Mouse (Mus musculus): ENCODE measurements at regions not wholly inside any gene's neighbourhood (a gene's known extent, or its start where the extent isn't known, plus 50 kb on each side); places are given as distances from the start of the nearest gene placed in this dataset.

DNA sequence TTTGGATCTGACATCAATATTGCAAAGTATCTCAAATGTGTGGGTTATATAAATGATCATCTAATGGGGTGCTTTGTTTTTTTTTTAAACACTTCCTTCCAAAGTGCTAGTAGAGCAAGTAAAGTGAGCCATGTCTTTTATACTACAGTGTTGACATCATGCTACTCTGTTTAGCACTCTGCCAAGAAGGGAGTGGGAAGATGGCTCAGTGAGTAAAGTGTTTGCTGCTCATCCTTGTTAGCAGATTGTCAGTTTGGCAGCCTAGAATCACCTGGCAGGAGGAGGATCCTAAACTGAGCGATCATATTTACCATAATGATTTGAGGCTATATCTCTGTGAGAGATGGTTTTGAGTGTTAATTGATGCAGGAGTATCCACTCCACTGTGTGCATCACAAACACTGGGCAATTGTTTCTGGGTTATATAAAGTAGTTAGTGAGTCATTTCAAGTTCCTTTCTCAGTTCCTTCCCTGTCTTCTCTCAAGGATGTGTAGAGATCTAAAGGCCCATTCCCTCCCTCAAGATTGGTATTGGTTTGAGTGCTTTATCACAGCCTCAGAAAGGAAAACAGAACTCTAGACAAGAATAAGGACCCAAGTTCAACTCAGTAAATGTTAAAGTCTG, 1035.2 kb downstream of the Tecrl start:
- H3K27ac ChIP-seq (ENCODE audit: insufficient read depth, low read length) = no peak overlapping the region
- TF ChIP-seq POLR2A (IDR thresholded peaks at IDR 0.05; ENCODE audit: low read depth, low read length) (no peak), CTCF (IDR thresholded peaks at IDR 0.05; ENCODE audit: borderline replicate concordance, insufficient read depth, low read length) (no peak)
- no peak overlapping the region for H3K4me3 ChIP-seq (ENCODE audit: insufficient read depth, low read length)

GRCm38 (mm10) chr5:82312054-82312453, 1042.9 kb downstream of the Tecrl start:
- TF ChIP-seq POLR2A (IDR thresholded peaks at IDR 0.05; ENCODE audit: low read depth, low read length) (no peak), CTCF (IDR thresholded peaks at IDR 0.05; ENCODE audit: borderline replicate concordance, insufficient read depth, low read length) (no peak)
- Histone ChIP-seq H3K27ac (ENCODE audit: insufficient read depth, low read length) (no peak overlapping the region), H3K4me3 (ENCODE audit: insufficient read depth, low read length) (no peak overlapping the region), H3K4me1 (ENCODE audit: control insufficient read depth, insufficient read depth, low read length) (no peaks in the 10 kb centered on the region)

More for the DNA sequence above, 1035.2 kb downstream of the Tecrl start:
- no peaks in the 10 kb centered on the region for H3K4me1 ChIP-seq (ENCODE audit: control insufficient read depth, insufficient read depth, low read length)

DNA sequence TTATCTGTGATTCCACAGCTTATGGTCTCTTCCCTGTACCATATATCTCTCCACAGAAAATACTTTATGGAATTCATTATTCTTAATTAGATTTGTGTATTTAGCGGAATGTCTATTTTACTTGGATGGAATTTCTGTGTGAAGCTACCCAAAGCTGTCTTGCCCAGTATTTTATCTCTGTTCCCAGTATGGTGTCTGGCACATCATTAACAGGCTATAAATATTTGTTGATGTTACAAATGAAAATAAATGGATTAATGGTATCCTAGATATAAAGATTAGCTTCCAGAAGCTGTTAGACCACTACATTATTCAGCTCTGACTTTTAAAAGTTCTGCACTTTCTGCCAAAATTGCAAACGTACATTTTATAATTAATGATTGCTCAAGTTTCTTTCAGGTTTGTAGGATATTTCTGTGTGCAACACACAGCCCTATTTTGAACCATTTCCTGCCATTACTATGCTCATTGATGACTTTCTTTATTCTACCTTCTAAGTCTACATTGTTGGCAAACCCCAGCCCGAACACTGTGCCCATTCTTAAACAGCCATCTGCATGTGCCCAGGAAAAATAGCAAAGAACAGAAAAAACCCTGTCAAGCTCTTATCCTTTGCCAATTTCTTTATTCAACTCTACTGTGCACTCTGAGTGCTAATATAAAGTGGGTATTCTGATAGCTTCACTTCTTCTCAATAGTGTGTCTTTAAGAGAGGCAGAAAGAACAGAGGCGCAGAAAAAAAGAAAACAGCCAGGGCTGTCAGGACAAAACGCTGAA, 1066.7 kb downstream of the Tecrl start:
- Histone ChIP-seq H3K27ac (ENCODE audit: insufficient read depth, low read length) (no peak overlapping the region), H3K4me1 (ENCODE audit: control insufficient read depth, insufficient read depth, low read length) (no peaks in the 10 kb centered on the region), H3K4me3 (ENCODE audit: insufficient read depth, low read length) (no peak overlapping the region)
- no peak for TF ChIP-seq POLR2A (IDR thresholded peaks at IDR 0.05; ENCODE audit: low read depth, low read length)
- TF ChIP-seq CTCF (IDR thresholded peaks at IDR 0.05; ENCODE audit: borderline replicate concordance, insufficient read depth, low read length) = no peak

GRCm38 (mm10) chr5:82253356-82254104, 1101.5 kb downstream of the Tecrl start:
- TF ChIP-seq CTCF (IDR thresholded peaks at IDR 0.05; ENCODE audit: borderline replicate concordance, insufficient read depth, low read length) (no peak), POLR2A (IDR thresholded peaks at IDR 0.05; ENCODE audit: low read depth, low read length) (no peak)
- Histone ChIP-seq H3K4me3 (ENCODE audit: insufficient read depth, low read length) (no peak overlapping the region), H3K4me1 (ENCODE audit: control insufficient read depth, insufficient read depth, low read length) (no peaks in the 10 kb centered on the region), H3K27ac (ENCODE audit: insufficient read depth, low read length) (no peak overlapping the region)

- H3K4me1 ChIP-seq (ENCODE audit: control insufficient read depth, insufficient read depth, low read length) = no peaks in the 10 kb centered on the region
- H3K27ac ChIP-seq (ENCODE audit: insufficient read depth, low read length) = no peak overlapping the region
- TF ChIP-seq CTCF (IDR thresholded peaks at IDR 0.05; ENCODE audit: borderline replicate concordance, insufficient read depth, low read length) (no peak), POLR2A (IDR thresholded peaks at IDR 0.05; ENCODE audit: low read depth, low read length) (no peak)
- no peak overlapping the region for H3K4me3 ChIP-seq (ENCODE audit: insufficient read depth, low read length)
Observed at GRCm38 (mm10) chr5:82226329-82226728, 1128.7 kb downstream of the Tecrl start.

DNA sequence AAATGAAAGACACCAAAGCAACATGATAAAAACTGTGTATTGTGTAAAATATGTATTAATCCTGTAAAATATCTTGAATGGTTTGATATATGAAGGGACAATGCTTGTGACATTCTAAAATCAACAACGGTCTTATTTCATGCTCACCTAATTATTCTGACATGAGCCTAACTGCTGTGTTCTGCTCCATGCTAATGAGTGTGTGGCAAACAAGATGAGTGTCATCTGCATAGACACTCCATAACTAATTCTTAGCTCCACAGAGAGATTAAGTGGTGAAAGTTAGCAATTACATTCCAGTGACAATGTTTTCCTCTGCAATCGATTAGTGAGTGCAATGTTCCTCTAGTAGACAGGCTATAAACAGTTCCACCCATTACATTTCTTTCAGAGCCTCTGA, 1131.4 kb downstream of the Tecrl start:
- no peaks in the 10 kb centered on the region for H3K4me1 ChIP-seq (ENCODE audit: control insufficient read depth, insufficient read depth, low read length)
- no peak overlapping the region for H3K27ac ChIP-seq (ENCODE audit: insufficient read depth, low read length)
- H3K4me3 ChIP-seq (ENCODE audit: insufficient read depth, low read length) = no peak overlapping the region
- TF ChIP-seq POLR2A (IDR thresholded peaks at IDR 0.05; ENCODE audit: low read depth, low read length) (no peak), CTCF (IDR thresholded peaks at IDR 0.05; ENCODE audit: borderline replicate concordance, insufficient read depth, low read length) (no peak)

DNA sequence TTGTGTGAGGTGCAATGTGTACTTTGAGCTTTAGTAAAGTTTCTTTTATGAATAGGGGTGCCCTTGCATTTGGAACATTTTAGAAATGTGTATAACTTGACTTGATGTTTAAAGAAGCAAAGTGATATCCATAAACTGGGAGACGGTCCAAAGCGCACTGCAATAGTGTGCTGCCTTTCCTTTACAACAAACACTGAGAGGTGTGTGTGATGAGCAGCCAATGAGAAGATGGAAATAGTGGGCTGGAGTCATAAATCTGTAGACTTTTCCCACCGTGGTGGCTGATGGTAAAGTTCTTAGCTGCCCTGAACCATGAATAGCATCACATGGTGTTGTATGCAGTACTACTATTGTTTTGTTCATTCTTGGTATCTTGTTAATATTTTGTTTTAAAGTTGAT, 1151.4 kb downstream of the Tecrl start:
- Histone ChIP-seq H3K27ac (ENCODE audit: insufficient read depth, low read length) (no peak overlapping the region), H3K4me1 (ENCODE audit: control insufficient read depth, insufficient read depth, low read length) (no peaks in the 10 kb centered on the region), H3K4me3 (ENCODE audit: insufficient read depth, low read length) (no peak overlapping the region)
- TF ChIP-seq CTCF (IDR thresholded peaks at IDR 0.05; ENCODE audit: borderline replicate concordance, insufficient read depth, low read length) = no peak
- no peak for TF ChIP-seq POLR2A (IDR thresholded peaks at IDR 0.05; ENCODE audit: low read depth, low read length)
